ENCODE assay signal across 9 mouse cellular contexts in the genomic region with DNA sequence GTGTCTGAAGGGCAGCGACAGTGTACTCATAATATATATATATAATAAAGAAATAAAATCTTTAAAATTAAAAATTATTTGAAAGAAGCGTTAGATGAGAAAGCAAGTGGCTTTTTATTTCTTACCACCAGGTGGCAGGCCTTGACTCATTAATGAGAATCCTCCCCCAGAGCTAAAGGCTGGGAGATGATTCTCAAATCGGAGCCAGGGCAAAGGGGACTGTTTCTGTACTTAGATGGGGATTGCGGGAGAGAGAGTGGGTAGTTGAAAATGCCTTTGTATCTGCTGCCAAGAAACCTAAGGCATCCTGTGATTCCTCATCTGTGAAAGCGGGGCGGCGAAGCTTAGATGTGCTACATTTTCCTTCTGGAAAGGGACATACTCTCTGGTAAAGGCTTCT. TPM values are rescaled to one million over a fixed set of nuclear protein-coding genes. Genes with fewer than 3 reads are reported as not detected.
DNase-seq lines count a peak whose midpoint lies in the region; ATAC-seq and TF ChIP-seq lines count a peak whose summit lies in the region.
"Had no signal": no experiment of that assay in that cellular context is flagged by ENCODE, and none has a peak within 500 bp of the region (broad histone marks: within the 10 kb centered on the region; RNA-seq: fewer than 3 reads in every experiment).

No protein-coding gene starts in this region.

- H3K4me1 ChIP-seq in intestine, embryonic 15.5 days (replicated peaks), result peaks cover 10% of the 10 kb centered on the region
- H3K4me1 ChIP-seq in lung, postnatal 0 days (ENCODE audit: insufficient read depth, low read depth, low read length), result 0 out of 2 replicates have a peak, but pooled peaks cover 3% of the 10 kb centered on the region

- peak; percentile 61 to 64 for DNase-seq in cerebellum, adult 18-20 months
- DNase-seq in cerebellum, adult 11-12 months, result no peak
- DNase-seq in testis, postnatal 10 days (ENCODE audit: low spot score), result peak; percentile 66
- DNase-seq in testis, postnatal 14 days (ENCODE audit: low spot score), result no peak
- DNase-seq in cerebellum, postnatal 25 days, result peak; percentile 52 to 75
- DNase-seq in lung, postnatal 0 days (ENCODE audit: low spot score), result peak; percentile 86
- peak; percentile 52 for DNase-seq in right cerebral cortex, postnatal 14 days

- no peak overlapping the region for H3K27ac ChIP-seq in intestine, embryonic 15.5 days
- no peak overlapping the region for H3K27ac ChIP-seq in lung, postnatal 0 days (ENCODE audit: low read length)

- peak; percentile 75 for TF ChIP-seq CTCF in lung, postnatal 0 days (IDR thresholded peaks at IDR 0.05)

- 0 out of 2 replicates have a peak, but pooled peaks have one; percentile 43 for ATAC-seq in intestine, embryonic 15.5 days
- ATAC-seq in lung, postnatal 0 days, result peak; percentile 54

- no peak overlapping the region for H3K4me2 ChIP-seq in intestine, embryonic 15.5 days (replicated peaks)
- no peak overlapping the region for H3K4me2 ChIP-seq in lung, postnatal 0 days (replicated peaks; ENCODE audit: low read depth, low read length)

- WGBS in intestine, embryonic 15.5 days, result 19% methylated on average over 7 of the region's 7 CpGs
- 15% methylated on average over 7 of the region's 7 CpGs for WGBS in lung, postnatal 0 days

- H3K9me3 ChIP-seq in intestine, embryonic 15.5 days, result no peaks in the 10 kb centered on the region
- no peaks in the 10 kb centered on the region for H3K9me3 ChIP-seq in lung, postnatal 0 days (ENCODE audit: low read length)

- H3K9ac ChIP-seq in intestine, embryonic 15.5 days, result no peak overlapping the region
- H3K9ac ChIP-seq in lung, postnatal 0 days (replicated peaks; ENCODE audit: low read depth), result no peak overlapping the region

- no peaks in the 10 kb centered on the region for H3K36me3 ChIP-seq in intestine, embryonic 15.5 days
- H3K36me3 ChIP-seq in lung, postnatal 0 days (ENCODE audit: insufficient read depth, low read length), result no peaks in the 10 kb centered on the region

- TF ChIP-seq EP300 in lung, postnatal 0 days (IDR thresholded peaks at IDR 0.05), result no peak

- no peak overlapping the region for H3K4me3 ChIP-seq in intestine, embryonic 15.5 days (replicated peaks)
- H3K4me3 ChIP-seq in lung, postnatal 0 days (ENCODE audit: low read depth, low read length), result no peak overlapping the region

- peaks cover 44% of the 10 kb centered on the region for H3K27me3 ChIP-seq in intestine, embryonic 15.5 days (replicated peaks)
- H3K27me3 ChIP-seq in lung, postnatal 0 days (replicated peaks; ENCODE audit: insufficient read depth, low read length), result peaks cover 38% of the 10 kb centered on the region

RNA-seq across cellular contexts. Expression of a gene that starts 26.4 kb away (rescaled TPM):
- polyA plus RNA-seq in intestine, embryonic 15.5 days (2015; fragmentation: Nextera tagmentation; extraction: Ambion mirVana), result 17.9 and 19.4 TPM in 2 replicates
- 12.1 and 12.2 TPM in 2 replicates for polyA plus RNA-seq in lung, postnatal 0 days (2015; fragmentation: Nextera tagmentation; extraction: Ambion mirVana)

RNA-seq across cellular contexts. Expression of a gene that starts 29.7 kb away (rescaled TPM):
- 0.04 TPM in 1 of 2 replicates, not detected in the other for polyA plus RNA-seq in intestine, embryonic 15.5 days (2015; fragmentation: Nextera tagmentation; extraction: Ambion mirVana)
- polyA plus RNA-seq in lung, postnatal 0 days (2015; fragmentation: Nextera tagmentation; extraction: Ambion mirVana), result 0.08 and 0.14 TPM in 2 replicates
- polyA plus RNA-seq: heart, embryonic 16.5 days had no signal

Comparison
In these comparisons a context has a peak if more than half of its experiments do, and no peak if none do; other contexts are left out.
1. DNase-seq: peak in cerebellum, adult 18-20 months (2 of 2), testis, postnatal 10 days (single experiment), cerebellum, postnatal 25 days (2 of 2), lung, postnatal 0 days (single experiment) and right cerebral cortex, postnatal 14 days (single experiment); none in cerebellum, adult 11-12 months (single experiment) and testis, postnatal 14 days (single experiment).